Mouse (Mus musculus): Measurements from ENCODE around the gene Dip2c.

DNA sequence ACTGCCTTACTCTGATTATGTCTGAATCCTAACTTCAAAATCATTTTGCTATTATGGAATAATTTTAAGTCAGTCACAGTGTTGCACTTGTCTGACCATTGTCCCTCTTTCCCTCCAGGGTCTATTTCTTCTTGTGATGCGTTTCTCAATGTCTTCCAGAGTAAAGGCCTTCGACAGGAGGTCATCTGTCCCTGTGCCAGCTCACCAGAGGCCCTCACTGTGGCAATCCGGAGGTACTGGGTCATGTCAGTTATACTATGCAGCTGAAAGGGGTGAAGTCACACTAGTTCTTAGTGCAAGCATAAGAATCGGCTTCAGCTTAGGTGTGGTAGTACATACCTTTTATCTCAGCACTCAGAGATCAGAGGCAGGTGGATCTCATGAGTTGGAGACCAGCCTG, 300.4 kb downstream of the Dip2c start:
- no peak for TF ChIP-seq CTCF (IDR thresholded peaks at IDR 0.05; ENCODE audit: low read depth, low read length)
- no peak for TF ChIP-seq GATA1 (IDR thresholded peaks at IDR 0.05; ENCODE audit: borderline replicate concordance, low read length)
- TF ChIP-seq POLR2AphosphoS5 (IDR thresholded peaks at IDR 0.05; ENCODE audit: insufficient replicate concordance, low read depth, low read length) = no peak
- no peak for TF ChIP-seq GATA2 (IDR thresholded peaks at IDR 0.05; ENCODE audit: borderline replicate concordance, low read depth, low read length)
- no peak for TF ChIP-seq TAL1 (conservative IDR thresholded peaks at IDR 0.05; ENCODE audit: low read depth, low read length)
